Mouse (Mus musculus) midbrain, embryonic 16.5 days (tissue): ENCODE measurements around the gene Car5b. TPM values are rescaled to one million over a fixed set of nuclear protein-coding genes. Genes with fewer than 3 reads are reported as not detected.

Source experiments
- ATAC-seq: fragments of 200-750 bp; cut with Nextera tagmentation; 2 replicates; pipeline ENCODE4 v1.8.0; 2017; ENCODE audit warnings: moderate TSS enrichment
- H3K27ac ChIP-seq: fragments of 300-500 bp; sonication (generic); 2 replicates; pipeline ENCODE4 v1.5.1; 2014; ENCODE audit warnings: mild to moderate bottlenecking, low read length, mixed read lengths
- H3K27me3 ChIP-seq: fragments of 300-500 bp; sonication (generic); 2 replicates; pipeline ENCODE4 v1.6.1; 2014; ENCODE audit warnings: low read depth, low read length, mixed read lengths; ENCODE audit not compliant: control insufficient read depth, insufficient read depth
- H3K36me3 ChIP-seq: fragments of 300-500 bp; sonication (generic); 2 replicates; pipeline ENCODE4 v1.6.1; 2014; ENCODE audit warnings: mild to moderate bottlenecking, low read length, moderate library complexity, mixed read lengths; ENCODE audit not compliant: control insufficient read depth, insufficient read depth
- H3K4me1 ChIP-seq: fragments of 300-500 bp; sonication (generic); 2 replicates; pipeline ENCODE4 v1.6.1; 2014; ENCODE audit warnings: mild to moderate bottlenecking, low read length, mixed read lengths; ENCODE audit not compliant: control insufficient read depth, insufficient read depth
- H3K4me2 ChIP-seq: fragments of 300-500 bp; sonication (generic); 2 replicates; pipeline ENCODE4 v1.6.1; 2014; ENCODE audit warnings: mild to moderate bottlenecking, low read length, mixed read lengths
- H3K4me3 ChIP-seq: fragments of 300-500 bp; sonication (generic); 2 replicates; pipeline ENCODE4 v1.5.1; 2014; ENCODE audit warnings: low read depth, mild to moderate bottlenecking, low read length, moderate library complexity, mixed read lengths
- H3K9ac ChIP-seq: fragments of 300-500 bp; sonication (generic); 2 replicates; pipeline ENCODE4 v1.6.1; 2014; ENCODE audit warnings: low read depth, low read length, mixed read lengths
- H3K9me3 ChIP-seq: fragments of 300-500 bp; sonication (generic); replicated peaks from 2 replicates; pipeline ENCODE4 v1.6.1; 2014; ENCODE audit warnings: mild to moderate bottlenecking, low read length, mixed read lengths; ENCODE audit not compliant: control insufficient read depth, poor library complexity, severe bottlenecking
- WGBS: fragments of 180-500 bp; shearing (Covaris S2); extraction: QIAGEN DNeasy Blood & Tissue Kit; methylation state at CpG from one replicate; pipeline ENCODE4 v1.1.7; 2014; 5-methylcytosine and 5-hydroxymethylcytosine counted together
- polyA plus RNA-seq: library from polyadenylated mRNA; unstranded; fragments of >200 nt; fragmentation: Nextera tagmentation; extraction: Ambion mirVana; gene quantifications from 2 replicates; pipeline ENCODE4 v1.2.1, GENCODE M21; 2015

Car5b gene
- polyA plus RNA-seq, 1 experiment from 2014 or later = 0.67 TPM

GRCm38 (mm10) chrX:163987718-163988374 is 40.0 kb downstream of the Car5b start:
- no peak overlapping the region for H3K4me2 ChIP-seq
- no peak overlapping the region for H3K9ac ChIP-seq
- no peaks in the 10 kb centered on the region for H3K9me3 ChIP-seq
- H3K4me1 ChIP-seq = no peaks in the 10 kb centered on the region
- H3K27me3 ChIP-seq = no peaks in the 10 kb centered on the region; the same call in 1 of the 2 replicates
- 38% methylated on average over 3 of the region's 3 CpGs for WGBS
- no peak for ATAC-seq
- no peak overlapping the region for H3K4me3 ChIP-seq
- no peak overlapping the region for H3K27ac ChIP-seq
- H3K36me3 ChIP-seq = no peaks in the 10 kb centered on the region

- no peak for ATAC-seq
- WGBS = 80% methylated on average over 6 of the region's 6 CpGs
- no peaks in the 10 kb centered on the region; the same call in 1 of the 2 replicates for H3K27me3 ChIP-seq
These were observed 45.7 kb downstream of the Car5b start for GRCm38 (mm10) chrX:163982129-163982528.

GRCm38 (mm10) chrX:163981500-163981899 is 46.3 kb downstream of the Car5b start:
- ATAC-seq = no peak
- no peaks in the 10 kb centered on the region for H3K9me3 ChIP-seq
- WGBS = 51% methylated on average over 4 of the region's 4 CpGs
- no peak overlapping the region for H3K4me2 ChIP-seq
- no peak overlapping the region for H3K9ac ChIP-seq
- no peaks in the 10 kb centered on the region for H3K36me3 ChIP-seq
- H3K27ac ChIP-seq = no peak overlapping the region
- H3K27me3 ChIP-seq = no peaks in the 10 kb centered on the region; the same call in 1 of the 2 replicates
- H3K4me3 ChIP-seq = no peak overlapping the region
- no peaks in the 10 kb centered on the region for H3K4me1 ChIP-seq

More at GRCm38 (mm10) chrX:163982129-163982528, 45.7 kb downstream of the Car5b start:
- Histone ChIP-seq H3K4me2 (no peak overlapping the region), H3K4me3 (no peak overlapping the region), H3K9me3 (no peaks in the 10 kb centered on the region), H3K4me1 (no peaks in the 10 kb centered on the region), H3K9ac (no peak overlapping the region), H3K27ac (no peak overlapping the region), H3K36me3 (no peaks in the 10 kb centered on the region)

- Histone ChIP-seq H3K4me3 (no peak overlapping the region), H3K27me3 (no peaks in the 10 kb centered on the region; the same call in 1 of the 2 replicates), H3K4me2 (no peak overlapping the region), H3K36me3 (no peaks in the 10 kb centered on the region), H3K9ac (no peak overlapping the region), H3K27ac (no peak overlapping the region), H3K4me1 (no peaks in the 10 kb centered on the region), H3K9me3 (no peaks in the 10 kb centered on the region)
- WGBS = 94% methylated on average over 1 of the region's 1 CpGs
- no peak for ATAC-seq
These were observed 46.7 kb downstream of the Car5b start for GRCm38 (mm10) chrX:163981092-163981491.

- peak; percentile 98 for ATAC-seq
- H3K9me3 ChIP-seq = no peaks in the 10 kb centered on the region
- 12% methylated on average over 28 of the region's 29 CpGs for WGBS
- no peaks in the 10 kb centered on the region for H3K36me3 ChIP-seq
- H3K27me3 ChIP-seq = no peaks in the 10 kb centered on the region
- peak within 1 kb of the TSS; percentile 76 for H3K9ac ChIP-seq
- H3K4me1 ChIP-seq = peaks cover 5% of the 10 kb centered on the region
- peak within 1 kb of the TSS; percentile 58 for H3K4me3 ChIP-seq
- peak within 1 kb of the TSS; percentile 62 for H3K4me2 ChIP-seq
- H3K27ac ChIP-seq = peak within 1 kb of the TSS; percentile 91
These were observed 69.3 kb downstream of the Car5b start, which contains the start of gene Zrsr2 for GRCm38 (mm10) chrX:163958467-163958875. Zrsr2 (minus strand) TSS chrX:163958661.

GRCm38 (mm10) chrX:163957803-163958466 is 69.9 kb downstream of the Car5b start:
- no peaks in the 10 kb centered on the region for H3K36me3 ChIP-seq
- peak overlapping the region; percentile 62 for H3K4me2 ChIP-seq
- H3K9me3 ChIP-seq = no peaks in the 10 kb centered on the region
- peak overlapping the region; percentile 76 for H3K9ac ChIP-seq
- no peaks in the 10 kb centered on the region for H3K27me3 ChIP-seq
- peak overlapping the region; percentile 58 for H3K4me3 ChIP-seq
- H3K27ac ChIP-seq = peak overlapping the region; percentile 91
- peaks cover 5% of the 10 kb centered on the region for H3K4me1 ChIP-seq
- WGBS = 21% methylated on average over 51 of the region's 67 CpGs
- peak; percentile 96 for ATAC-seq

- peak overlapping the region; percentile 76 for H3K9ac ChIP-seq
- no peaks in the 10 kb centered on the region for H3K36me3 ChIP-seq
- 35% methylated on average over 12 of the region's 12 CpGs for WGBS
- H3K4me1 ChIP-seq = peaks cover 5% of the 10 kb centered on the region
- no peak overlapping the region for H3K27ac ChIP-seq
- H3K9me3 ChIP-seq = no peaks in the 10 kb centered on the region
- peak overlapping the region; percentile 58 for H3K4me3 ChIP-seq
- peak overlapping the region; percentile 62 for H3K4me2 ChIP-seq
- H3K27me3 ChIP-seq = no peaks in the 10 kb centered on the region
- 0 out of 2 replicates have a peak, but pooled peaks have one; percentile 10 for ATAC-seq
These were observed 70.4 kb downstream of the Car5b start for GRCm38 (mm10) chrX:163957381-163957780.

GRCm38 (mm10) chrX:163951618-163952017 is 76.2 kb downstream of the Car5b start:
- WGBS = 80% methylated on average over 1 of the region's 1 CpGs
- H3K4me3 ChIP-seq = no peak overlapping the region

GRCm38 (mm10) chrX:163944381-163944780 is 83.4 kb downstream of the Car5b start:
- Histone ChIP-seq H3K27me3 (no peaks in the 10 kb centered on the region), H3K4me3 (no peak overlapping the region), H3K36me3 (peaks cover 4% of the 10 kb centered on the region; the same call in 1 of the 2 replicates), H3K4me1 (no peaks in the 10 kb centered on the region), H3K27ac (no peak overlapping the region), H3K9me3 (no peaks in the 10 kb centered on the region), H3K4me2 (no peak overlapping the region), H3K9ac (no peak overlapping the region)
- ATAC-seq = no peak
- 86% methylated on average over 3 of the region's 3 CpGs for WGBS

More at GRCm38 (mm10) chrX:163951618-163952017, 76.2 kb downstream of the Car5b start:
- Histone ChIP-seq H3K9ac (no peak overlapping the region), H3K4me2 (no peak overlapping the region), H3K27me3 (no peaks in the 10 kb centered on the region; the same call in 1 of the 2 replicates), H3K9me3 (no peaks in the 10 kb centered on the region), H3K27ac (no peak overlapping the region), H3K4me1 (no peaks in the 10 kb centered on the region), H3K36me3 (peaks cover 2% of the 10 kb centered on the region; the same call in 1 of the 2 replicates)
- no peak for ATAC-seq
